ENCODE assay signal across 8 mouse cellular contexts in genomic region chr14:14294426-14294825, GRCm38 (mm10). TPM values are rescaled to one million over a fixed set of nuclear protein-coding genes. Genes with fewer than 3 reads are reported as not detected.
DNase-seq lines count a peak whose midpoint lies in the region; ATAC-seq and TF ChIP-seq lines count a peak whose summit lies in the region.

No protein-coding gene starts in this region.

- H3K27ac ChIP-seq in embryonic facial prominence, embryonic 15.5 days (replicated peaks): no peak overlapping the region
- H3K27ac ChIP-seq in kidney, postnatal 0 days: no peak overlapping the region

- peak; percentile 11 for DNase-seq in kidney, adult 9 months
- DNase-seq in kidney, adult 11 months: no peak
- peak; percentile 64 for DNase-seq in adipocyte (ENCODE audit: low spot score)
- peak; percentile 24 for DNase-seq in kidney, postnatal 0 days (ENCODE audit: low spot score)
- no peak for DNase-seq in urinary bladder, postnatal 14 days (ENCODE audit: low spot score)
- no peak for DNase-seq in frontal cortex, adult 2 months (ENCODE audit: extremely low spot score in 1 of 2, low spot score in 1 of 2)

- no peaks in the 10 kb centered on the region for H3K9me3 ChIP-seq in embryonic facial prominence, embryonic 15.5 days (replicated peaks)
- H3K9me3 ChIP-seq in kidney, postnatal 0 days (replicated peaks; ENCODE audit: low read length): no peaks in the 10 kb centered on the region
- no peaks in the 10 kb centered on the region for H3K9me3 ChIP-seq in megakaryocyte, embryonic 14.5 days

- 60% methylated on average over 7 of the region's 7 CpGs for WGBS in embryonic facial prominence, embryonic 15.5 days
- 62% methylated on average over 7 of the region's 7 CpGs for WGBS in kidney, postnatal 0 days

- H3K36me3 ChIP-seq in embryonic facial prominence, embryonic 15.5 days: no peaks in the 10 kb centered on the region
- H3K36me3 ChIP-seq in kidney, postnatal 0 days (ENCODE audit: insufficient read depth, low read length): no peaks in the 10 kb centered on the region
- H3K36me3 ChIP-seq in megakaryocyte, embryonic 14.5 days (replicated peaks; ENCODE audit: low read length): no peaks in the 10 kb centered on the region

- peak; percentile 35; the same call in 1 of the 2 replicates for TF ChIP-seq CTCF in kidney, postnatal 0 days (IDR thresholded peaks at IDR 0.05; ENCODE audit: low read depth)

- H3K4me2 ChIP-seq in embryonic facial prominence, embryonic 15.5 days (replicated peaks): 0 out of 2 replicates have a peak overlapping the region, but pooled peaks have one; percentile 19
- peak overlapping the region; percentile 32; the same call in 1 of the 2 replicates for H3K4me2 ChIP-seq in kidney, postnatal 0 days (ENCODE audit: low read length)

- no peaks in the 10 kb centered on the region for H3K27me3 ChIP-seq in embryonic facial prominence, embryonic 15.5 days
- no peaks in the 10 kb centered on the region for H3K27me3 ChIP-seq in kidney, postnatal 0 days (ENCODE audit: insufficient read depth, low read length)
- H3K27me3 ChIP-seq in megakaryocyte, embryonic 14.5 days (replicated peaks): no peaks in the 10 kb centered on the region

- no peak for ATAC-seq in embryonic facial prominence, embryonic 15.5 days (ENCODE audit: insufficient number of reproducible peaks, low FRiP score, low TSS enrichment, low read depth)
- ATAC-seq in kidney, postnatal 0 days (replicated peaks; ENCODE audit: low FRiP score, low read depth): peak; percentile 72; the same call in 1 of the 2 replicates

- H3K4me3 ChIP-seq in embryonic facial prominence, embryonic 15.5 days (replicated peaks): no peak overlapping the region; the same call in 1 of the 2 replicates
- H3K4me3 ChIP-seq in kidney, postnatal 0 days (replicated peaks; ENCODE audit: low read depth, low read length): no peak overlapping the region; the same call in 1 of the 2 replicates
- H3K4me3 ChIP-seq in megakaryocyte, embryonic 14.5 days (replicated peaks): peak overlapping the region; percentile 88

- no peak overlapping the region for H3K9ac ChIP-seq in embryonic facial prominence, embryonic 15.5 days
- H3K9ac ChIP-seq in kidney, postnatal 0 days (ENCODE audit: low read depth, low read length): no peak overlapping the region

- H3K4me1 ChIP-seq in embryonic facial prominence, embryonic 15.5 days: no peaks in the 10 kb centered on the region
- no peaks in the 10 kb centered on the region for H3K4me1 ChIP-seq in kidney, postnatal 0 days (replicated peaks; ENCODE audit: insufficient read depth, low read length)
- no peaks in the 10 kb centered on the region for H3K4me1 ChIP-seq in megakaryocyte, embryonic 14.5 days

RNA-seq across cellular contexts. Expression of gene Olfr31, which starts 28.2 kb away (rescaled TPM):
- polyA plus RNA-seq in embryonic facial prominence, embryonic 15.5 days (2015; fragmentation: Nextera tagmentation; extraction: Ambion mirVana): not detected in 2 replicates
- not detected in 2 replicates for polyA plus RNA-seq in kidney, postnatal 0 days (2015; fragmentation: Nextera tagmentation; extraction: Ambion mirVana)
- polyA plus RNA-seq in megakaryocyte, embryonic 14.5 days (2012; ENCODE audit: insufficient read depth, low replicate concordance): not detected in 2 replicates
- polyA plus RNA-seq in frontal cortex, adult 2 months (2012; rRNA removed): 0.11 and 0.12 TPM in 2 replicates

RNA-seq across cellular contexts. Expression of gene Il3ra, which starts 51.6 kb away (rescaled TPM):
- 5.2 and 5.7 TPM in 2 replicates for polyA plus RNA-seq in embryonic facial prominence, embryonic 15.5 days (2015; fragmentation: Nextera tagmentation; extraction: Ambion mirVana)
- polyA plus RNA-seq in kidney, postnatal 0 days (2015; fragmentation: Nextera tagmentation; extraction: Ambion mirVana): 6.6 and 6.9 TPM in 2 replicates
- polyA plus RNA-seq in megakaryocyte, embryonic 14.5 days (2012; ENCODE audit: insufficient read depth, low replicate concordance): 68.0 and 95.8 TPM in 2 replicates
- polyA plus RNA-seq in frontal cortex, adult 2 months (2012; rRNA removed): 8.4 and 8.8 TPM in 2 replicates

Comparison
In these comparisons a context has a peak if more than half of its experiments do, and no peak if none do; other contexts are left out.
1. DNase-seq: peak in kidney, adult 9 months (single experiment), adipocyte (single experiment) and kidney, postnatal 0 days (single experiment); none in kidney, adult 11 months (single experiment), urinary bladder, postnatal 14 days (single experiment) and frontal cortex, adult 2 months (0 of 2).